Mouse (Mus musculus) hindbrain, embryonic 12.5 days (tissue): ENCODE data around the gene Dok1. TPM values are rescaled to one million over a fixed set of nuclear protein-coding genes. Genes with fewer than 3 reads are reported as not detected.
A peak's percentile ranks its signal among the peaks of the same experiment; 100 is the strongest.

Experiments
- ATAC-seq: fragments of 200-750 bp; cut with Nextera tagmentation; 2 replicates; pipeline ENCODE4 v1.8.0; 2017; ENCODE audit warnings: moderate TSS enrichment; ENCODE audit not compliant: low FRiP score
- H3K27ac ChIP-seq: fragments of 300-500 bp; sonication (generic); 2 replicates; pipeline ENCODE4 v1.5.1; 2016; ENCODE audit warnings: mild to moderate bottlenecking
- H3K27me3 ChIP-seq: fragments of 300-500 bp; sonication (generic); 2 replicates; pipeline ENCODE4 v1.6.1; 2016; ENCODE audit warnings: mild to moderate bottlenecking
- H3K36me3 ChIP-seq: fragments of 300-500 bp; sonication (generic); 2 replicates; pipeline ENCODE4 v1.6.1; 2016; ENCODE audit warnings: mild to moderate bottlenecking
- H3K4me1 ChIP-seq: fragments of 300-500 bp; sonication (generic); 2 replicates; pipeline ENCODE4 v1.6.1; 2016
- H3K4me2 ChIP-seq: fragments of 300-500 bp; sonication (generic); replicated peaks from 2 replicates; pipeline ENCODE4 v1.6.1; 2016; ENCODE audit warnings: mild to moderate bottlenecking
- H3K4me3 ChIP-seq: fragments of 300-500 bp; sonication (generic); 2 replicates; pipeline ENCODE4 v1.5.1; 2016; ENCODE audit warnings: mild to moderate bottlenecking
- H3K9ac ChIP-seq: fragments of 300-500 bp; sonication (generic); 2 replicates; pipeline ENCODE4 v1.6.1; 2016; ENCODE audit warnings: mild to moderate bottlenecking, moderate library complexity
- H3K9me3 ChIP-seq: fragments of 300-500 bp; sonication (generic); replicated peaks from 2 replicates; pipeline ENCODE4 v1.6.1; 2016; ENCODE audit warnings: mild to moderate bottlenecking
- WGBS: fragments of 180-500 bp; shearing (Covaris S2); methylation state at CpG from one replicate; pipeline ENCODE4 v1.1.7; 2016; 5-methylcytosine and 5-hydroxymethylcytosine counted together
- polyA plus RNA-seq: library from polyadenylated mRNA; unstranded; fragments of >200 nt; fragmentation: Nextera tagmentation; extraction: Ambion mirVana; gene quantifications from 2 replicates; pipeline ENCODE4 v1.2.1, GENCODE M21; 2016

The Dok1 gene
- polyA plus RNA-seq, 1 experiment from 2014 or later = 10.3 TPM

- no peak for ATAC-seq
- Histone ChIP-seq H3K27ac (no peak overlapping the region), H3K4me2 (no peak overlapping the region), H3K9ac (no peak overlapping the region), H3K4me3 (0 out of 2 replicates have a peak overlapping the region, but pooled peaks have one; percentile 23), H3K27me3 (peaks cover 99% of the 10 kb centered on the region), H3K4me1 (peaks cover 19% of the 10 kb centered on the region), H3K9me3 (no peaks in the 10 kb centered on the region), H3K36me3 (no peaks in the 10 kb centered on the region)
- WGBS = 3% methylated on average over 8 of the region's 8 CpGs
Measured at GRCm38 (mm10) chr6:83068221-83068620, 35.0 kb upstream of the Dok1 start.

GRCm38 (mm10) chr6:83066441-83066840 is 33.2 kb upstream of the Dok1 start:
- no peak overlapping the region for H3K4me2 ChIP-seq
- H3K27me3 ChIP-seq = peaks cover 99% of the 10 kb centered on the region
- no peak overlapping the region for H3K27ac ChIP-seq
- no peak overlapping the region for H3K4me3 ChIP-seq
- 19% methylated on average over 6 of the region's 6 CpGs for WGBS
- no peak for ATAC-seq
- H3K9ac ChIP-seq = no peak overlapping the region
- H3K4me1 ChIP-seq = peaks cover 19% of the 10 kb centered on the region
- H3K36me3 ChIP-seq = no peaks in the 10 kb centered on the region
- no peaks in the 10 kb centered on the region for H3K9me3 ChIP-seq

GRCm38 (mm10) chr6:83065995-83066394 is 32.7 kb upstream of the Dok1 start:
- 46% methylated on average over 8 of the region's 8 CpGs for WGBS
- peaks cover 14% of the 10 kb centered on the region for H3K4me1 ChIP-seq
- H3K9ac ChIP-seq = no peak overlapping the region
- no peaks in the 10 kb centered on the region for H3K36me3 ChIP-seq
- no peak overlapping the region for H3K27ac ChIP-seq
- H3K27me3 ChIP-seq = peaks cover 99% of the 10 kb centered on the region
- ATAC-seq = no peak
- no peaks in the 10 kb centered on the region for H3K9me3 ChIP-seq
- no peak overlapping the region for H3K4me2 ChIP-seq
- no peak overlapping the region for H3K4me3 ChIP-seq

- WGBS = 88% methylated on average over 2 of the region's 2 CpGs
- H3K27me3 ChIP-seq = peaks cover 31% of the 10 kb centered on the region
- peaks cover 12% of the 10 kb centered on the region for H3K36me3 ChIP-seq
- H3K9me3 ChIP-seq = no peaks in the 10 kb centered on the region
- peaks cover 13% of the 10 kb centered on the region for H3K4me1 ChIP-seq
- no peak overlapping the region for H3K4me3 ChIP-seq
- no peak overlapping the region for H3K4me2 ChIP-seq
- ATAC-seq = no peak
- no peak overlapping the region for H3K27ac ChIP-seq
- H3K9ac ChIP-seq = no peak overlapping the region
Measured at GRCm38 (mm10) chr6:83058725-83059124, 25.5 kb upstream of the Dok1 start.

- Histone ChIP-seq H3K9ac (no peak within 1 kb of the TSS), H3K4me2 (no peak within 1 kb of the TSS), H3K4me3 (no peak within 1 kb of the TSS), H3K9me3 (no peaks in the 10 kb centered on the region), H3K27ac (no peak within 1 kb of the TSS), H3K27me3 (peaks cover 22% of the 10 kb centered on the region), H3K4me1 (peaks cover 22% of the 10 kb centered on the region), H3K36me3 (peaks cover 12% of the 10 kb centered on the region)
- WGBS = 61% methylated on average over 3 of the region's 3 CpGs
- ATAC-seq = no peak
Measured at GRCm38 (mm10) chr6:83057790-83058189, 24.5 kb upstream of the Dok1 start, which contains the start of gene Dqx1. Gene Dqx1, plus strand, starts transcription at chr6:83057844.

- under 1% methylated on average over 50 of the region's 50 CpGs for WGBS
- Histone ChIP-seq H3K4me1 (peaks cover 28% of the 10 kb centered on the region), H3K9ac (peak within 1 kb of the TSS; percentile 88), H3K27me3 (no peaks in the 10 kb centered on the region), H3K4me2 (peak within 1 kb of the TSS; percentile 72), H3K4me3 (peak within 1 kb of the TSS; percentile 98), H3K36me3 (peaks cover 28% of the 10 kb centered on the region), H3K27ac (peak within 1 kb of the TSS; percentile 88), H3K9me3 (no peaks in the 10 kb centered on the region)
- peak; percentile 2; the same call in 1 of the 2 replicates for ATAC-seq
Measured at GRCm38 (mm10) chr6:83054871-83055431, 21.7 kb upstream of the Dok1 start, which contains the start of gene Htra2. Gene Htra2, minus strand, starts transcription at chr6:83055273.

GRCm38 (mm10) chr6:83054074-83054851 is 21.0 kb upstream of the Dok1 start, which contains the start of gene Aup1:
Gene Aup1, plus strand, starts transcription at chr6:83054521.
- WGBS = 0% methylated on average over 64 of the region's 64 CpGs
- peak; percentile 97 for ATAC-seq
- peak within 1 kb of the TSS; percentile 98 for H3K4me3 ChIP-seq

GRCm38 (mm10) chr6:83053136-83053960 is 20.1 kb upstream of the Dok1 start:
- peaks cover 28% of the 10 kb centered on the region for H3K36me3 ChIP-seq
- H3K4me1 ChIP-seq = peaks cover 28% of the 10 kb centered on the region
- H3K4me3 ChIP-seq = peak overlapping the region; percentile 98
- H3K9me3 ChIP-seq = no peaks in the 10 kb centered on the region
- 3% methylated on average over 26 of the region's 26 CpGs for WGBS
- peak; percentile 15 for ATAC-seq
- no peaks in the 10 kb centered on the region for H3K27me3 ChIP-seq
- peak overlapping the region; percentile 88 for H3K9ac ChIP-seq
- H3K4me2 ChIP-seq = peak overlapping the region; percentile 72
- H3K27ac ChIP-seq = peak overlapping the region; percentile 88

More at GRCm38 (mm10) chr6:83054074-83054851, 21.0 kb upstream of the Dok1 start, which contains the start of gene Aup1:
- Histone ChIP-seq H3K27me3 (no peaks in the 10 kb centered on the region), H3K4me1 (peaks cover 28% of the 10 kb centered on the region), H3K9ac (peak within 1 kb of the TSS; percentile 88), H3K4me2 (peak within 1 kb of the TSS; percentile 72), H3K27ac (peak within 1 kb of the TSS; percentile 88), H3K9me3 (no peaks in the 10 kb centered on the region), H3K36me3 (peaks cover 28% of the 10 kb centered on the region)

- no peaks in the 10 kb centered on the region for H3K9me3 ChIP-seq
- H3K27me3 ChIP-seq = no peaks in the 10 kb centered on the region
- peaks cover 16% of the 10 kb centered on the region for H3K4me1 ChIP-seq
- no peak overlapping the region for H3K4me2 ChIP-seq
- H3K27ac ChIP-seq = no peak overlapping the region
- 77% methylated on average over 10 of the region's 10 CpGs for WGBS
- no peak for ATAC-seq
- no peak overlapping the region for H3K4me3 ChIP-seq
- peaks cover 16% of the 10 kb centered on the region for H3K36me3 ChIP-seq
- H3K9ac ChIP-seq = no peak overlapping the region
Measured at GRCm38 (mm10) chr6:83049367-83049766, 16.1 kb upstream of the Dok1 start.

GRCm38 (mm10) chr6:83044742-83045141 is 11.5 kb upstream of the Dok1 start:
- Histone ChIP-seq H3K9ac (no peak overlapping the region), H3K4me1 (no peaks in the 10 kb centered on the region), H3K4me3 (no peak overlapping the region), H3K27ac (no peak overlapping the region), H3K9me3 (no peaks in the 10 kb centered on the region), H3K4me2 (no peak overlapping the region), H3K27me3 (no peaks in the 10 kb centered on the region), H3K36me3 (no peaks in the 10 kb centered on the region)
- 70% methylated on average over 9 of the region's 9 CpGs for WGBS
- no peak for ATAC-seq

GRCm38 (mm10) chr6:83043993-83044392 is 10.7 kb upstream of the Dok1 start:
- Histone ChIP-seq H3K36me3 (no peaks in the 10 kb centered on the region), H3K27me3 (no peaks in the 10 kb centered on the region), H3K4me2 (no peak overlapping the region), H3K27ac (no peak overlapping the region), H3K4me1 (no peaks in the 10 kb centered on the region), H3K9ac (no peak overlapping the region), H3K9me3 (no peaks in the 10 kb centered on the region), H3K4me3 (no peak overlapping the region)
- 88% methylated on average over 5 of the region's 5 CpGs for WGBS
- no peak for ATAC-seq

GRCm38 (mm10) chr6:83043561-83043960 is 10.3 kb upstream of the Dok1 start:
- Histone ChIP-seq H3K27me3 (no peaks in the 10 kb centered on the region), H3K4me3 (no peak overlapping the region), H3K9ac (no peak overlapping the region), H3K9me3 (no peaks in the 10 kb centered on the region), H3K4me1 (peaks cover 3% of the 10 kb centered on the region; the same call in 1 of the 2 replicates), H3K27ac (no peak overlapping the region), H3K36me3 (no peaks in the 10 kb centered on the region), H3K4me2 (no peak overlapping the region)
- WGBS = 65% methylated on average over 6 of the region's 6 CpGs
- no peak for ATAC-seq
